Mouse (Mus musculus) embryonic facial prominence, embryonic 15.5 days (tissue): ENCODE measurements around the gene Fitm1. TPM values are rescaled to one million over a fixed set of nuclear protein-coding genes. Genes with fewer than 3 reads are reported as not detected.

Experiments used
- ATAC-seq: fragments of 200-750 bp; cut with Nextera tagmentation; 2 replicates; pipeline ENCODE4 v1.8.0; 2017; ENCODE audit warnings: low read depth, moderate TSS enrichment; ENCODE audit not compliant: insufficient number of reproducible peaks, low FRiP score, low TSS enrichment
- H3K27ac ChIP-seq: fragments of 300-500 bp; sonication (generic); replicated peaks from 2 replicates; pipeline ENCODE4 v1.5.1; 2015; ENCODE audit warnings: mild to moderate bottlenecking, inconsistent platforms
- H3K27me3 ChIP-seq: fragments of 300-500 bp; sonication (generic); 2 replicates; pipeline ENCODE4 v1.6.1; 2015; ENCODE audit warnings: inconsistent platforms
- H3K36me3 ChIP-seq: fragments of 300-500 bp; sonication (generic); 2 replicates; pipeline ENCODE4 v1.6.1; 2015; ENCODE audit warnings: mild to moderate bottlenecking, inconsistent platforms
- H3K4me1 ChIP-seq: fragments of 300-500 bp; sonication (generic); 2 replicates; pipeline ENCODE4 v1.6.1; 2015; ENCODE audit warnings: inconsistent platforms
- H3K4me2 ChIP-seq: fragments of 300-500 bp; sonication (generic); replicated peaks from 2 replicates; pipeline ENCODE4 v1.6.1; 2015; ENCODE audit warnings: mild to moderate bottlenecking, inconsistent platforms
- H3K4me3 ChIP-seq: fragments of 300-500 bp; sonication (generic); replicated peaks from 2 replicates; pipeline ENCODE4 v1.5.1; 2015; ENCODE audit warnings: mild to moderate bottlenecking, inconsistent platforms
- H3K9ac ChIP-seq: fragments of 300-500 bp; sonication (generic); 2 replicates; pipeline ENCODE4 v1.6.1; 2015; ENCODE audit warnings: inconsistent platforms
- H3K9me3 ChIP-seq: fragments of 300-500 bp; sonication (generic); replicated peaks from 2 replicates; pipeline ENCODE4 v1.6.1; 2016; ENCODE audit warnings: inconsistent platforms
- WGBS: fragments of 180-500 bp; shearing (Covaris S2); methylation state at CpG from one replicate; pipeline ENCODE4 v1.1.7; 2015; 5-methylcytosine and 5-hydroxymethylcytosine counted together
- polyA plus RNA-seq: library from polyadenylated mRNA; unstranded; fragments of >200 nt; fragmentation: Nextera tagmentation; extraction: Ambion mirVana; gene quantifications from 2 replicates; pipeline ENCODE4 v1.2.1, GENCODE M21; 2015

The Fitm1 gene
- polyA plus RNA-seq = 24.8 and 29.7 TPM in 2 replicates

GRCm38 (mm10) chr14:55575302-55575701 lies at the start of gene Fitm1:
Gene Fitm1, plus strand, starts transcription at chr14:55575617.
- Histone ChIP-seq H3K4me3 (peak within 1 kb of the TSS; percentile 23), H3K4me2 (no peak within 1 kb of the TSS; the same call in 1 of the 2 replicates), H3K27ac (0 out of 2 replicates have a peak within 1 kb of the TSS, but pooled peaks have one; percentile 28), H3K9ac (no peak within 1 kb of the TSS), H3K9me3 (no peaks in the 10 kb centered on the region), H3K36me3 (peaks cover 8% of the 10 kb centered on the region; the same call in 1 of the 2 replicates), H3K27me3 (no peaks in the 10 kb centered on the region), H3K4me1 (0 out of 2 replicates have a peak, but pooled peaks cover 19% of the 10 kb centered on the region)
- WGBS = 72% methylated on average over 8 of the region's 8 CpGs
- ATAC-seq = peak; percentile 27; the same call in 1 of the 2 replicates

DNA sequence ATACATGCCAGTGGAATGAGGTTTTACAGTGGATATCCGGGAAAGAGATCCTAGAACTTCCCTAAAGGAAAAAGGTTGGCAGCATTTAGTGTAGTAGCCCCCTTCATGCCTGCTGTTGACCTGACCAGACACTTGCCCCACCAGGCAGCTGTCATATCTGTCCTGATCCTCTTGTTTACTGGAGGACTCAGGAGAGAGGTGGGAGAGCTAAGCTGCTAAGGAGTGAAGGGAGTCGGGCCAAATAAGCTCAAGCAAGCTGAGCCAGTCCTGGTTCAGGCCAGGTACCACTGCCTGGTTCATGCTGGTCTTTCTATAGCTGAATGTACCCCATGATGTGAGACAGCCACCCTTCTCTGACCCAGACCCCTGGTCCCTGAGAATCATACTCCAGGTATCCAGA lies 48.7 kb upstream of the Fitm1 start:
- 76% methylated on average over 2 of the region's 2 CpGs for WGBS
- H3K36me3 ChIP-seq = no peaks in the 10 kb centered on the region
- H3K4me2 ChIP-seq = no peak overlapping the region
- no peaks in the 10 kb centered on the region for H3K4me1 ChIP-seq
- H3K27me3 ChIP-seq = peaks cover 34% of the 10 kb centered on the region
- no peak overlapping the region for H3K9ac ChIP-seq
- no peak for ATAC-seq
- no peaks in the 10 kb centered on the region for H3K9me3 ChIP-seq
- H3K27ac ChIP-seq = no peak overlapping the region
- H3K4me3 ChIP-seq = no peak overlapping the region

DNA sequence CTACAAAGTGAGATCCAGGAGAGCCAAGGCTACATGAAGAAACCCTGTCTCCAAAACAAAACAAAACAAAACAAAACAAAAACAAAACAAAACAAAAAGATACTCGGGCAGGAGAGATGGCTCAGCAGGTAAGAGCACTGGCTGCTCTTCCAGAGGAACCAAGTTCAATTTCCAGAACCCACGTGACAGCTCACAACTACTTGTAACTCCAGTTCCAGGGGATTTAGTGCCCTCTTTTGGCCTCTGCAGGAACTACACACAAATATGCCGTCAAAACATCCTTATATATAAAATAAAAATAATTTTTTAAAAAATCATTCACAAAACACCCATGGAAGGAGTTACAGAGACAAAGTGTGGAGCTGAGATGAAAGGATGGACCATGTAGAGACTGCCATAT lies 47.5 kb upstream of the Fitm1 start:
- ATAC-seq = no peak

DNA sequence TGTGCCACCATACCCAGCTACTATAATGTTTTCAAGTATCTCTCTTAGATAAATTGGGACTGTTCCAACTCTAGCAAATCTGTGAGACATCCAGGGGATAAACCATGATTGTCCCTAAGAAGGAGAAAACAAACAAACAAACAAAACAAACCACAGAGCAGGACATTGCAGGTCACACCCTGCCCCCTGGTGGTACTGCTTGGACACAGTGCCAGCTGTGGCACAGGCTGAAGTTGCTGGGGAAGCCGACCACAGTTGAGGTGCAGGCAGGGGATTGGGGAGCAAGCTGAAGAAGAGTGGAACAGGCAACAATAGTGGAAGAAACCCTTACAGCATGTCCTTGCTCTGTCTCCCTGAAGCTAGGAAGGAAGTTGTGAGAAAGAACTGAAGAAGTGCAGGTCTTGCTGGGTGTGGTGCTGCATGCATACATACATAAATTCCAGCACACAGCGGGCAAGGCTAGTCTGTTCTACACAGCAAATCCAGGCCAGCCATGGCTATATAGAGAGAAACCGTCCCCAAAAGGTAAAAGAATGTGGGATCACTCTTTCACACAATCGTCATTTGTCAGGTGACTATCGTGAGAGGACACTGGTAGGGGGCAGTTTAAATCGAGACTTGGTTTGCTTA lies 39.2 kb upstream of the Fitm1 start:
- no peaks in the 10 kb centered on the region for H3K9me3 ChIP-seq
- no peaks in the 10 kb centered on the region for H3K36me3 ChIP-seq
- no peaks in the 10 kb centered on the region for H3K27me3 ChIP-seq
- 50% methylated on average over 6 of the region's 6 CpGs for WGBS
- ATAC-seq = no peak
- H3K9ac ChIP-seq = no peak overlapping the region
- no peak overlapping the region for H3K4me2 ChIP-seq
- peaks cover 12% of the 10 kb centered on the region for H3K4me1 ChIP-seq
- H3K27ac ChIP-seq = no peak overlapping the region
- no peak overlapping the region for H3K4me3 ChIP-seq

More for the DNA sequence above, 47.5 kb upstream of the Fitm1 start:
- Histone ChIP-seq H3K4me3 (no peak overlapping the region), H3K4me1 (no peaks in the 10 kb centered on the region), H3K4me2 (no peak overlapping the region), H3K9me3 (no peaks in the 10 kb centered on the region), H3K27ac (no peak overlapping the region), H3K9ac (no peak overlapping the region), H3K27me3 (peaks cover 21% of the 10 kb centered on the region), H3K36me3 (no peaks in the 10 kb centered on the region)
- WGBS = 16% methylated on average over 3 of the region's 3 CpGs

DNA sequence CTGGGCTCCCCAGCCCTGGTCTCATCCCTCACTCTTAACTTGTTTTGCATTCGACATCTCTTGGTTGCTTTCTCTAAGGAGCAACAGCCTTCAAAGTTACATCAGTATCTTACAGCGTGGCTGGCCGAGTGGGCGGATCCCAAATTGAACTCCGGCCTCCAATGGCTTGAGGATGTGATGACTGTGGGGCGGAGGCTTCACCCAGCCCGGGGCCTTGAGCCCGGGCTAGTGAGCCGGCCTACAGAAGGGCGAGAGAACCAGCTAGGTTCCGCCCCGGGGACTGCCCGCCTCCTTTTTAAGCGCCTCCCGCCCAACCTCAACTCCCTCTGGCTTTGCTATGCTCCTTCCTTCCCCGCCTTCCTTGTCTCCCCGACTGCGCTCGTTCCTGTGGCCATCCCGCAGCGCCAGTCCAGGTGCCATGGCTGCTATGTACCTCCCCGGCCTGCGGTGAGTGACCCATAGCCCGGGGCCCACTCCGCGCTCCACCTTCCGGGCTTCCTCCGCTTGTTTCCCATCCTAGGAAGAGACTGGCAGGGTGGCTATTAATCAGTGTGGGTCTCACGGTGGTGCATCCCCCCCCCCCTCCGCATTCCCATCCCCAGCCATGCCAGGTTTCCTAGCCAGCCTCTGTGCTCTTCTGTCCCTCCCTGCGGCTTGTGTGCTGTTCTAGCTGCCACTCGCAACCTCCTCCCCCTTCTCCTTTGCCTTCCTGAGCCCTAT lies 35.2 kb upstream of the Fitm1 start, which contains the start of gene Pck2:
Gene Pck2, plus strand, starts transcription at position 200 of the 720 bp plus-strand sequence.
- peak within 1 kb of the TSS; percentile 59 for H3K4me3 ChIP-seq
- peak within 1 kb of the TSS; percentile 69 for H3K9ac ChIP-seq
- under 1% methylated on average over 32 of the region's 32 CpGs for WGBS
- peak; percentile 90 for ATAC-seq
- peak within 1 kb of the TSS; percentile 90 for H3K27ac ChIP-seq
- peaks cover 19% of the 10 kb centered on the region for H3K36me3 ChIP-seq
- H3K4me2 ChIP-seq = peak within 1 kb of the TSS; percentile 82
- H3K27me3 ChIP-seq = no peaks in the 10 kb centered on the region
- H3K9me3 ChIP-seq = no peaks in the 10 kb centered on the region
- H3K4me1 ChIP-seq = peaks cover 22% of the 10 kb centered on the region

GRCm38 (mm10) chr14:55540787-55541321 lies 34.6 kb upstream of the Fitm1 start:
- H3K4me1 ChIP-seq = peaks cover 22% of the 10 kb centered on the region
- peaks cover 24% of the 10 kb centered on the region for H3K36me3 ChIP-seq
- WGBS = 4% methylated on average over 10 of the region's 10 CpGs
- H3K4me2 ChIP-seq = peak overlapping the region; percentile 82
- peak; percentile 22 for ATAC-seq
- H3K27me3 ChIP-seq = no peaks in the 10 kb centered on the region
- H3K4me3 ChIP-seq = peak overlapping the region; percentile 59
- peak overlapping the region; percentile 69 for H3K9ac ChIP-seq
- H3K27ac ChIP-seq = peak overlapping the region; percentile 90
- H3K9me3 ChIP-seq = no peaks in the 10 kb centered on the region

GRCm38 (mm10) chr14:55542268-55542667 lies 33.1 kb upstream of the Fitm1 start:
- WGBS = 97% methylated on average over 12 of the region's 12 CpGs
- no peak for ATAC-seq
- H3K27ac ChIP-seq = no peak overlapping the region
- H3K9me3 ChIP-seq = no peaks in the 10 kb centered on the region
- H3K27me3 ChIP-seq = no peaks in the 10 kb centered on the region
- H3K4me1 ChIP-seq = peaks cover 22% of the 10 kb centered on the region
- no peak overlapping the region for H3K9ac ChIP-seq
- no peak overlapping the region for H3K4me3 ChIP-seq
- H3K36me3 ChIP-seq = peaks cover 33% of the 10 kb centered on the region
- no peak overlapping the region for H3K4me2 ChIP-seq

- no peaks in the 10 kb centered on the region for H3K27me3 ChIP-seq
- ATAC-seq = no peak
- no peak overlapping the region for H3K4me3 ChIP-seq
- peaks cover 22% of the 10 kb centered on the region for H3K4me1 ChIP-seq
- peaks cover 54% of the 10 kb centered on the region for H3K36me3 ChIP-seq
- H3K27ac ChIP-seq = no peak overlapping the region
- 76% methylated on average over 9 of the region's 9 CpGs for WGBS
- no peak overlapping the region for H3K4me2 ChIP-seq
- no peaks in the 10 kb centered on the region for H3K9me3 ChIP-seq
- H3K9ac ChIP-seq = no peak overlapping the region
These were observed 31.1 kb upstream of the Fitm1 start for GRCm38 (mm10) chr14:55544334-55544733.

GRCm38 (mm10) chr14:55550191-55550590 lies 25.2 kb upstream of the Fitm1 start:
- Histone ChIP-seq H3K9ac (no peak overlapping the region), H3K4me3 (no peak overlapping the region), H3K36me3 (peaks cover 43% of the 10 kb centered on the region), H3K4me2 (no peak overlapping the region), H3K4me1 (no peaks in the 10 kb centered on the region), H3K9me3 (no peaks in the 10 kb centered on the region), H3K27ac (no peak overlapping the region), H3K27me3 (no peaks in the 10 kb centered on the region)
- ATAC-seq = no peak
- 82% methylated on average over 6 of the region's 6 CpGs for WGBS

GRCm38 (mm10) chr14:55551347-55551746 lies 24.1 kb upstream of the Fitm1 start:
- ATAC-seq = no peak
- no peaks in the 10 kb centered on the region for H3K9me3 ChIP-seq
- peaks cover 35% of the 10 kb centered on the region for H3K36me3 ChIP-seq
- no peaks in the 10 kb centered on the region for H3K27me3 ChIP-seq
- H3K4me1 ChIP-seq = no peaks in the 10 kb centered on the region
- WGBS = 73% methylated on average over 5 of the region's 5 CpGs
- no peak overlapping the region for H3K27ac ChIP-seq
- H3K4me2 ChIP-seq = no peak overlapping the region
- no peak overlapping the region for H3K4me3 ChIP-seq
- H3K9ac ChIP-seq = no peak overlapping the region

DNA sequence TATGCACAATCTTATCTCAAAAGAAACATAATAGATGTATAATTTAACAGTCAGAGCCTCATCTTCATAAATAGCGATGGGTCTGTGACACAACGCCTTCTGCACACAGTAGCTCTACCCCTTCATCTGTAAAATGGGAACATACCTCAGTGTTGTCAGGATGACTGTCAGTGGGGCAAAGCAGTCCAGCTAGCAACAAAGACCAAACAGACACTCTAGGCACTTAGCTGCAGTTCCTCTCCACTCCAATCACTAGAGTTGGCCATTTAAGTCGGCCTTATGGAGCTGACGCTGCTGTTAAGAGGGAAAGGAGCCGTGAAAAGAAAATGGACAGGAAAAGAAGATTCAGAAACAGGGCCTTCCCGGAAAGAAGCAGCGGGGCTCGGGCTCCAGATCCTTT lies 23.6 kb upstream of the Fitm1 start:
- WGBS = 86% methylated on average over 8 of the region's 8 CpGs
- H3K9me3 ChIP-seq = no peaks in the 10 kb centered on the region
- no peak overlapping the region for H3K4me2 ChIP-seq
- no peak overlapping the region for H3K27ac ChIP-seq
- no peaks in the 10 kb centered on the region for H3K27me3 ChIP-seq
- no peaks in the 10 kb centered on the region for H3K4me1 ChIP-seq
- peaks cover 32% of the 10 kb centered on the region for H3K36me3 ChIP-seq
- H3K4me3 ChIP-seq = no peak overlapping the region
- no peak for ATAC-seq
- H3K9ac ChIP-seq = no peak overlapping the region
